Mouse (Mus musculus): ENCODE results near the gene Il23r.

DNA sequence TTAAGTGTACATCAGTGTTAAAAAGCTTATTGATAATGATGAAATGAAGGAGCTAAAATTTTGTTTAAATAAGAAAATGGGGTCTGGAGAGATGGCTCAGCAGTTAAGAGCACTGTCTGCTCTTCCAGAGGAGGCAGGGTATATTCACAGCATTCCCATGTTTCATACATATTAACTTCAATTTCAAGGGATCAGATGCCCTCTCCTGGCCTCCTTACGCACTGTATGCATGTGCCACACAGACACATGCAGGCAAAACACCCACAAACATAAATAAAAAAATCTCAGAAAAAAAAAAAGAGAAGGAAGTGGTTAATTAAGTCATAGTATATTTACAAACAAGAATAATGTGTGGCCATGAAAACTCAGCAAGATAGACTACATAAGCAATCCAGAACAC is 45.8 kb downstream of the Il23r start:
- TF ChIP-seq POLR2A (IDR thresholded peaks at IDR 0.05; ENCODE audit: borderline replicate concordance, control insufficient read depth, low read depth, low read length) (no peak), CTCF (IDR thresholded peaks at IDR 0.05; ENCODE audit: control insufficient read depth, insufficient read depth, low read length) (no peak)
